Mouse (Mus musculus) kidney, postnatal 0 days (tissue): ENCODE measurements around the gene Xirp1. TPM values are rescaled to one million over a fixed set of nuclear protein-coding genes. Genes with fewer than 3 reads are reported as not detected.

Experiments used
- ATAC-seq: fragments of 200-750 bp; cut with Nextera tagmentation; replicated peaks from 2 replicates; pipeline ENCODE4 v1.8.0; 2017; ENCODE audit warnings: low read depth, moderate number of reproducible peaks, moderate TSS enrichment, moderate library complexity; ENCODE audit not compliant: low FRiP score
- DNase-seq: peaks from one replicate; pipeline ENCODE4 v3.0.0-alpha.2; 2016; ENCODE audit warnings: low spot score
- H3K27ac ChIP-seq: fragments of 300-500 bp; sonication (generic); 2 replicates; pipeline ENCODE4 v1.5.1; 2014; ENCODE audit warnings: mild to moderate bottlenecking
- H3K27me3 ChIP-seq: fragments of 300-500 bp; sonication (generic); 2 replicates; pipeline ENCODE4 v1.6.1; 2014; ENCODE audit warnings: low read length, mixed read lengths; ENCODE audit not compliant: insufficient read depth
- H3K36me3 ChIP-seq: fragments of 300-500 bp; sonication (generic); 2 replicates; pipeline ENCODE4 v1.6.1; 2014; ENCODE audit warnings: low read length, mixed read lengths; ENCODE audit not compliant: insufficient read depth
- H3K4me1 ChIP-seq: fragments of 300-500 bp; sonication (generic); replicated peaks from 2 replicates; pipeline ENCODE4 v1.6.1; 2014; ENCODE audit warnings: antibody characterized with exemption, low read length, mixed read lengths; ENCODE audit not compliant: insufficient read depth
- H3K4me2 ChIP-seq: fragments of 300-500 bp; sonication (generic); 2 replicates; pipeline ENCODE4 v1.6.1; 2014; ENCODE audit warnings: mild to moderate bottlenecking, low read length, moderate library complexity, mixed read lengths
- H3K4me3 ChIP-seq: fragments of 300-500 bp; sonication (generic); replicated peaks from 2 replicates; pipeline ENCODE4 v1.5.1; 2014; ENCODE audit warnings: low read depth, low read length
- H3K9ac ChIP-seq: fragments of 300-500 bp; sonication (generic); 2 replicates; pipeline ENCODE4 v1.6.1; 2014; ENCODE audit warnings: low read depth, low read length
- H3K9me3 ChIP-seq: fragments of 300-500 bp; sonication (generic); replicated peaks from 2 replicates; pipeline ENCODE4 v1.6.1; 2016; ENCODE audit warnings: low read length, inconsistent platforms, mixed read lengths
- CTCF ChIP-seq: IDR thresholded peaks from 2 replicates; pipeline ENCODE4 v1.5.1; 2016; ENCODE audit warnings: antibody characterized with exemption, low read depth, mild to moderate bottlenecking, moderate library complexity
- WGBS: fragments of 180-500 bp; shearing (Covaris S2); extraction: QIAGEN DNeasy Blood & Tissue Kit; methylation state at CpG from one replicate; pipeline ENCODE4 v1.1.7; 2014; 5-methylcytosine and 5-hydroxymethylcytosine counted together
- polyA plus RNA-seq: library from polyadenylated mRNA; unstranded; fragments of >200 nt; fragmentation: Nextera tagmentation; extraction: Ambion mirVana; gene quantifications from 2 replicates; pipeline ENCODE4 v1.2.1, GENCODE M21; 2015

Xirp1 gene
- polyA plus RNA-seq, 1 experiment from 2014 or later: 0.16 TPM

DNA sequence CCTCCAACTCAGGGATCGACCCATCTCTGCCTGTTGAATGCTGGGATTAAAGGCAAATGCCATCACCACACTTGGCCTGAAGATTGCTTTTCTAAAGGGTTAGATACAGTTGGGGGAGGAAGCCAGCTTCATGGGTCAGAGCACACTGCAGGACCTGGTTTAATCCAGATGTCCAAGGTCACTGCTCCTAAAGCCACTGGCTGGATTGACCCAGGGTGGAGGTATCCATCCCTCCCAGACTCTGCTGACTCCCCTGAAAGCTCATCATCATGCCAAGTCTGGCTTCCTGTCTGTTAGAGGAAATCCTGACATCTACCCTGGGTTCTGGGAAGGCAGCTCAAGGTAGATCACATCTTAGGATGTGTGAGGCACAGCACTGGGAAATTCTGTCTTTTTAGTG is 24.6 kb downstream of the Xirp1 start:
- H3K9ac ChIP-seq: no peak overlapping the region
- H3K27ac ChIP-seq: no peak overlapping the region
- H3K4me1 ChIP-seq: 0 out of 2 replicates have a peak, but pooled peaks cover 3% of the 10 kb centered on the region
- H3K9me3 ChIP-seq: no peaks in the 10 kb centered on the region
- H3K4me2 ChIP-seq: no peak overlapping the region
- ATAC-seq (no peak), DNase-seq (no peak)
- H3K4me3 ChIP-seq: no peak overlapping the region
- H3K36me3 ChIP-seq: no peaks in the 10 kb centered on the region
- H3K27me3 ChIP-seq: no peaks in the 10 kb centered on the region
- no peak for TF ChIP-seq CTCF
- 58% methylated on average over 1 of the region's 1 CpGs for WGBS

DNA sequence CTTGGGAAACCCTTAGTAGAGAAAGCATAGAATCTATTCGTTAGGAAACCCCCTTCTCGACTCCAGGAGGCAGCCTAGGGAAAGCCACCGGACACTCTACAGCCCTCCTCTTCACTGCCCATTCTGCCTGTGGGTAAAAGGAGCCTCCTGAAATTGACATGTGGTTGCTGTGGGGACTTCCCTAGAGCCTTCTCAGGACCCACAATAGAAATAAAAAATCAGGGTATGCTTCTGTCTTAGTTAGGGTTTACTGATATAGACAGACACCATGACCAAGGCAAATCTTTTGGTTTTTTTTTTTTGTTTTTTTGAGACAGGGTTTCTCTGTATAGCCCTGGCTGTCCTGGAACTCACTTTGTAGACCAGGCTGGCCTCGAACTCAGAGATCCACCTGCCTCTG is 27.3 kb downstream of the Xirp1 start:
- no peak for TF ChIP-seq CTCF
- H3K27me3 ChIP-seq: no peaks in the 10 kb centered on the region
- 80% methylated on average over 4 of the region's 4 CpGs for WGBS
- no peak overlapping the region for H3K4me3 ChIP-seq
- DNase-seq: no peak
- no peaks in the 10 kb centered on the region for H3K9me3 ChIP-seq
- no peak overlapping the region for H3K9ac ChIP-seq
- no peaks in the 10 kb centered on the region for H3K4me1 ChIP-seq
- no peak overlapping the region for H3K4me2 ChIP-seq
- no peak overlapping the region for H3K27ac ChIP-seq
- no peak for ATAC-seq
- no peaks in the 10 kb centered on the region for H3K36me3 ChIP-seq

DNA sequence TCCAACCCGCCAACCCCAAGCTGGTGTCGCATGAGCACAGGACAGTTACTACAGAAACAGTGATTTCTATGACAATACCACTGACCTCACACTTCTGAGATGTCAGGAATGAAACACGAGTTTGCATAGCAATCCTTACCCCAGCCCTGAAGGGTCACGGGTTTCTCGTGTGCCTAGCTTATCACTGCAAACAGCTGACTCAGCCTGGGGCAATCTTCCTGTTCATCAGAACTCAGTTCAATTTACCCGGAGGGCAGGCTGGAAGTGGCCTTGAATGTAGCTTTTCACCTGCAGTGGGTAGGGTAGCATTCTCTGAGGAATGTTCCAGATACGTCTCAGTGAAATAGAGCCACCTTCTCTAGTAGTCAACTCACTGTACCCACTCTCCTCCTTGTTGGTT is 29.2 kb downstream of the Xirp1 start:
- H3K9me3 ChIP-seq: no peaks in the 10 kb centered on the region
- TF ChIP-seq CTCF: no peak
- no peaks in the 10 kb centered on the region for H3K4me1 ChIP-seq
- DNase-seq (no peak), ATAC-seq (no peak)
- no peaks in the 10 kb centered on the region for H3K36me3 ChIP-seq
- no peaks in the 10 kb centered on the region for H3K27me3 ChIP-seq
- no peak overlapping the region for H3K4me3 ChIP-seq
- no peak overlapping the region for H3K9ac ChIP-seq
- WGBS: 60% methylated on average over 7 of the region's 7 CpGs
- H3K4me2 ChIP-seq: no peak overlapping the region
- no peak overlapping the region for H3K27ac ChIP-seq

DNA sequence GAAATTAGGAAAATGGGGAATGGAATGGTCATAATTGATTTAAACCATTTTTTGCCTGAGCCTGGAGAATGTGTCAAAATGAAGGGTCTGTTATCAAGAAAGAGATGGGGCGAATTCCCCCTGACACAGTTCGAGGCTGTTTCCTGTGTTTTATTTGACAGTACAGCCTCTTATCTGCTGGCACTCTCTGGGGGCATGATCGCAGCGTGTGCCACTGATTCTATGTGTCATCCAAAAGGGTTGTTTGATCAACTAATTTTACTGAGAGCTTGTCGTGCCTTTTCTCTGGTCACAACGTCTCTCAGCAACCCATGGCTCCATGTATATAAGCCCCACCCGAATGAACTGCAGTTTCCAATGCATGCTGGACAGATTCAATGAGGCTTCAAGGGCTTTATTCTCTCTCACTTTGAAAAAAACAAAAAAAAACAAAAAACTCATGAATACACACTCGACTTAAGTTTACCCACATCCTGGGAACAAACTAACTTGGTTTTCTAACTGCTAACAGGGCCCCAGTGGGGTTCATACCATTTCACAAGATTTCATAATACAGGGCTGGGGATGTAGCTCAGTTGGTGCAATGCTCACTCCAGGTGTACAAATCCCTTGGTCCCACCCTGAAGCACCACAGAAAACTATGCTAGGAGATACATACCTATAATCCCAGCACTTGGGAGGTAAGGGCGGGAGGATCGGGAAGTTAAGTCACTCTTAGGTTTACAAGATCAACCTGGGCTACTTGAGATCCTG is 30.1 kb downstream of the Xirp1 start:
- 72% methylated on average over 10 of the region's 10 CpGs for WGBS
- Histone ChIP-seq H3K9ac (no peak overlapping the region), H3K27ac (no peak overlapping the region), H3K4me1 (no peaks in the 10 kb centered on the region), H3K36me3 (no peaks in the 10 kb centered on the region), H3K27me3 (no peaks in the 10 kb centered on the region), H3K9me3 (no peaks in the 10 kb centered on the region), H3K4me2 (no peak overlapping the region), H3K4me3 (no peak overlapping the region)
- no peak for TF ChIP-seq CTCF
- DNase-seq (no peak), ATAC-seq (no peak)

DNA sequence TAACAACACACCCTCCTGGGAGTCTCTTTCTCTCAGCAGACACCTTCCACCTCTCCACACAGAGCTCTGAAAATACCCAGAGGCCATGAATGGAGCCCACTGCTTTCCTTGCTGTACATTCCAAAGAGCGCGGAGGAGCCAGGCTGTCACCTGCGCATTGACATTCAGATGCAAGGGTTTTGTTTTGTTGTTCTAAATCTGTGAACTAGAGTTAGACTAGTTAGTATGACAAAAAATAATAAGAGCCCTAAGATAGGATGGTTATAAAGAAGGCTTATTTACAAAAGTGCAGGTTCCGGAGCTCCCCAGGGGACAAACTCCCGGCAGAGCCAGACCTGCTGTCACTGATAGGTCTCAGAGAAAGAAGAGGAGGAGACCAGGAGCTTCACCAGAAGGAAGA is 32.1 kb downstream of the Xirp1 start:
- no peak overlapping the region for H3K4me2 ChIP-seq
- TF ChIP-seq CTCF: no peak

DNA sequence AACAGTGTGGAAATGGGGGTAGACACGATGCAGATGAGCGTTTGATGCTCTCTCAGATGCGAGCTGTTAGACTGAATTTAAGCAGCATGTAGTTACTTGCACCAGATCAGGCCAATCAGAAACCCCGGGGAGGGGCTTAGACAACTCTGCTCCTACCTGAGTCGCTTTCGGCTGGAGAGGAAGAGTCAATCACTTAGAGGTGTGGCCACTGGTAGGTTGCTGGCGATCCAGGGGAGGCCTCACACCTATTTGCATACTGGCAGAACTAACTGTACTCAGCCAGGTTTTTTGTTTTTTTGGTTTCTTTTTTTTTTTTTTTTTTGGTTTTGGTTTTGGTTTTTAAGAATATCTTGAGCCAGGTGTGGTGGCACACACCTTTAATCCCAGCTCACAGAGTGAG is 35.1 kb downstream of the Xirp1 start:
- Histone ChIP-seq H3K4me2 (no peak overlapping the region), H3K36me3 (no peaks in the 10 kb centered on the region), H3K27me3 (no peaks in the 10 kb centered on the region), H3K9me3 (no peaks in the 10 kb centered on the region), H3K27ac (no peak overlapping the region), H3K9ac (no peak overlapping the region), H3K4me1 (0 out of 2 replicates have a peak, but pooled peaks cover 4% of the 10 kb centered on the region), H3K4me3 (no peak overlapping the region)
- no peak for TF ChIP-seq CTCF
- DNase-seq: no peak
- ATAC-seq: no peak
- WGBS: 39% methylated on average over 7 of the region's 7 CpGs

More for the DNA sequence above, 32.1 kb downstream of the Xirp1 start:
- no peaks in the 10 kb centered on the region for H3K9me3 ChIP-seq
- H3K36me3 ChIP-seq: no peaks in the 10 kb centered on the region
- no peaks in the 10 kb centered on the region for H3K4me1 ChIP-seq
- H3K27ac ChIP-seq: no peak overlapping the region
- no peak overlapping the region for H3K9ac ChIP-seq
- ATAC-seq (no peak), DNase-seq (no peak)
- WGBS: 33% methylated on average over 5 of the region's 5 CpGs
- no peaks in the 10 kb centered on the region for H3K27me3 ChIP-seq
- no peak overlapping the region for H3K4me3 ChIP-seq
